Mouse (Mus musculus): Measurements from ENCODE around the gene Glul.
A peak's percentile ranks its signal among the peaks of the same experiment; 100 is the strongest.
"Not testable (repeated sequence)": the region's sequence is repeated elsewhere in the genome, so short reads cannot be mapped to it uniquely, and the experiment has no call there.

Glul gene

GRCm38 (mm10) chr1:153899731-153900380 lies at the start of gene Glul, which contains the start of gene Teddm2:
Glul (plus strand) TSS chr1:153899944.
Teddm2 (minus strand) TSS chr1:153900228.
- DNase-seq (ENCODE audit: low spot score), result peak; percentile 89

- not testable (repeated sequence) for DNase-seq (ENCODE audit: low spot score)
Measured at GRCm38 (mm10) chr1:153852696-153853095, 47.0 kb upstream of the Glul start.

DNA sequence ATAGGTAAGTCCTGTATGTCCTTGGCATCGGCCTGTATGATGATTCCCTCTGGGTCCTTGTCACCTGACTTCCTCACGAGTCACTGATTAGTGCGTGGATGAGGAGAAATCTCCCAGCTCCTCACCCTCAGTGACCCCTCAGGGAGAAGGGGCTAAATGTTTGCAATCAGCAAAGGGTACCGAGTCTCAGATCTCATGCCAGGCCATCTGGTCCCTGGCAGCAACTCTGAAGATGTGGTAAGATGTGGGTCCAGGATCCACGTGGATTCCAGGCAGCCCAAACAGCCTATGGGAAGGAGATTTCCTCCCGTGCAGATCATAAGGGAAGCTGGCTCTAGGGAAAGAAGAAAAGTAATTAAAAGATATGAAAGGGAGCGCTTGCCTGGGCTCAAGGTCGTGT lies 43.8 kb upstream of the Glul start:
- no peak for DNase-seq (ENCODE audit: low spot score)

GRCm38 (mm10) chr1:153874045-153874444 lies 25.7 kb upstream of the Glul start, which contains the start of gene Teddm1b:
Teddm1b (plus strand) TSS chr1:153874345.
- DNase-seq (ENCODE audit: low spot score), result no peak

DNA sequence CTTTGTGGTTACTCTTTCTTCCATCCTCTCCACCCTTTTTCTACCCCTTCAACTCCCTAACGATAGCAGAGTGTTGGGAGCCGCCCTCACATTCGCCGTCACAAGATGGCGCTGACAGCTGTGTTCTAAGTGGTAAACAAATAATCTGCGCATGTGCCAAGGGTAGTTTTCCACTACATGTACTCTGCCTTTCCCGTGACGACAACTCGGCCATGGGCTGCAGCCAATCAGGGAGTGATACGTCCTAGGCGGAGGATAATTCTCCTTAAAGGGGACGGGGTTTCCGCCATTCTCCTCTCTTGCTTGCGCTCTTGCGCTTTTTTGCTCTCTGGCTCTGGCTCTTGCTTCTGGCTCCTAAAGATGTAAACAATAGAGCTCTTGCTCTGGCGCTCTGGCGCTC lies 19.4 kb upstream of the Glul start:
- not testable (repeated sequence) for DNase-seq (ENCODE audit: low spot score)

DNA sequence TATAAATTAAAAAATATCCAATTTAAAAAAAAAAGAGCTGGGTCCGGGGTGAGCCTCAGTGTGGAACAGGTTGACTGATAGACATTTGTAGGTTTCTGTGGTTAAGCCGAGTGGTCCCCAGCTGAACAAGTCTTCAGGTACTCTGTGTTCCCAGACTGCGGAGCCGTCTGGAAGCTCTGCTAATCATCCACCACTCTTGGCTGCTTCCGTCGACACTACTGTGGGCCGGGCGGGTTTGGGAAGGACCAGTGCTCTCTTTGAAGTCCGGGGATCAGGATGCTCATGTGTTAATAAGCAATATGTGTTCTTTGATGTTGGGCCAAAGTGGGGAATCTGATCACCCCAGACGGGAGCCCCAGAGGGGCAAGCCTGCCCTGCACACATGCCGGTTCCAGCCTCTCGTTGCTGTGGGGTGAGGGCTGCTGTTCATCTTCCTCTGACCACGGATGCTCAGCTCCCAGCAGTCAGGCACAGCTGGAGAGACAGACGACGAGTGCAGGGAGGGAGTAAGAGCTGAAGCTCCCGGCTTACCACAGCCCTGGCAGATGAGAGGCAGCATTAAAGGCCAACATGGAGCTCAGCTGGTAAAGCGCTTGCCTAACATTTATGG lies 13.6 kb upstream of the Glul start:
- no peak for DNase-seq (ENCODE audit: low spot score)

- DNase-seq (ENCODE audit: low spot score), result no peak
Measured at GRCm38 (mm10) chr1:153890121-153890520, 9.6 kb upstream of the Glul start.

- DNase-seq (ENCODE audit: low spot score), result no peak
Measured at GRCm38 (mm10) chr1:153891442-153891841, 8.3 kb upstream of the Glul start, which contains the start of gene Teddm1a. Teddm1a (plus strand) TSS chr1:153891742.

GRCm38 (mm10) chr1:153893746-153894145 lies 6.0 kb upstream of the Glul start:
- DNase-seq (ENCODE audit: low spot score), result no peak

DNA sequence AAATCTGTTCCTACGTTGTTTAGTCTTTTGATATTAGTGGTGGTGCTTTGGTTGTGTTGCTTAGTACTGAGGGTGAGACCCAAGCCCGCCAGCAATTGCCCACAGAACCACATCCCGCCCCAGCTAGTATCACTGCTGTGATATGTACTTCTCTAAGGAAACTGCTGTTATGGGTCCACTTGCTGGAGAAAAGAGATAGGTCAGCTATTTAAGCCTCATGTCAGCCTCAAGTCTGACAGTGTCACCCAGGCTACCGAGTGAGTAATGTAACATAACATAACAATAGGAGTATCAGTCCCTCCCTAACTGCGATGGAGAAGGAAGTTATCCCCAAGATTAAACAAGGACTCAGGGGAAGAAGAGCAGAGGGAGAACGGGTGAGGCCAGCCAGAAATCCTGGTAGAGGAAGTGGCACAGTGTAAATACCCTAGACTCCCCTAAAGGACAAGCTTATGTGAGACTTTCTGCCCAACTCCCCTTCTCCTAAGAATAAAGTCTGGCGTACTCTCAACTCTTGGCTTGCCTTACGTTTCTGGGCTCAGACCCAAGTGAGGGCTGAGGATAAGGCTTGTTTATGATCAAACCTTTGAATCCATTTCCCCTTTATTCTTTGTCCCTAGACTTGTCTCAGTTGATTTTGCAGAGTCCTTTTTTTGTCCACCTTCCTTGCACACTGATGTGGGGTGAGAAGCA lies 5.4 kb upstream of the Glul start:
- no peak for DNase-seq (ENCODE audit: low spot score)

- DNase-seq (ENCODE audit: low spot score), result peak; percentile 74
Measured at GRCm38 (mm10) chr1:153894979-153895378, 4.8 kb upstream of the Glul start.

DNA sequence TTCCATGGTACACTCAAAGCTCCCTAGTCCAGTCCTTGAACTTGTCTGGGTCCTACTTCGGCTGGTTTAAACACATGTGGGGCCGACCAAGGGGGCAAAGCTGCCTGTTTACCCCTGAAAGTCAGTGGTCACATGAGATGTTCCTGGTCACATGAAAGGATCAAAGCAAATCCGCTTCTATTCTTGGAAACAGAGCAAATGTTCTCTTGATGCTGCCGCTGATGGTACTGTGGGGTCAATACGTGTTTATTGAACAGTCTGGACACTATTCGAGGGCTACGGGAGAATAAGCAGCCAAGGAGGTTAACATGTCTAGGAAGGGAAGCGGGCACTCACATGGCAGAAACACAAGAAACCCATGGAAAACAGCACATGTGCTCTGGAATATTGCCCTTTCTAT lies 2.5 kb upstream of the Glul start:
- no peak for DNase-seq (ENCODE audit: low spot score)

DNA sequence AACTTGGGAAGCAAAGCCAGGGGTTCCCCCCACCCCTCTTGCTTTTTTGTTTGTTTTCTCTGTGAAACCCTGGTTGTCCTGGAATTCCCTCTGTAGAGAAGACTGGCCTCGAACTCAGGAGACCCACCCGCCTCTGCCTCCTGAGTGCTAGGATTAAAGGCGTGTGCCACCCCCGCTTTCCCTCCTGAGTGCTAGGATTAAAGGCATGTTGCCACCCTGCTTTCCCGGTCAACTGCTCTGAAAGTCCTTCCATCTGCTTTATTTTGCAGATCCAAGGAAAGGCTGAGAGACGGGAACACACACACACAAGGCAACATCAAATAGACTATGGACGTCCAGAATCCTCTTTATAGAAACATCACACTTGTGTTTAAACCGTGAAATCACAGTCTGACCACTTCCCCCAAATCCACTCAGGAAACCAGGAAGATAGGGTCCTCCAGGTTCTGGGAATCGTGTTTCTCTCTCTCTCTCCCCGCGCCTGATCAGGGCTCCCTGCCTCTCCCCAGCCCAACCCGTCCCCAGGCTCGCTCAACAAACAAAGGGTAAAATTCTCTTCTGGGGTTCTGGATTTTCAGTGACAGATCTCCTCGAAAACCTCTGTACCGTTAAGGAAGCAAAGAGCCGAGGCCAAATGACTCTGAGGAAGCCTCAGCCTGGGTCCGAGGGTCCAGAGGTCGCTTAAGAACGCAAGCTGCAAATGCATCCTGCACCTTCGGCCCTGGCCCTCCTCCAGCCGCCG lies 584 bp upstream of the Glul start:
- no peak for DNase-seq (ENCODE audit: low spot score)

DNA sequence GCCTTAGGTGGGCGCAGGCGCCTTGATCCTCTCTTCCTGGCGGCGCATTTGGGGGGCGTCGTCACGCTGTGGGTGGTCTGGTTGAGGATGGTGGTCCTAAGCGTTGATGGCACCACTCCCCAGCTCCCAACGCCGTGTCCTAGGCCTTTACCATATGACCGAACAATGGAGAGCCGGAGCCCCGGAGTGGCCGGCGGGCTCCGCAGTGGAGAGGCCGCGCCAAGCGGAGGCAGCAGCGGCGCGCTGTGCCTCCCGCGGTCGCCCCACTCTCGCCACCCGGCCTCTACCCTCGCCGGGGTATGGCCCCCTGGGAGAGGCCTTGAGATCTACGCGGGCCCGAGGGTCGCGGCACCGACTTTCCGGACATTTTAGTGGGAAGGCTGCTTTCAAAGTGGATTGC lies 637 bp downstream of the Glul start:
- no peak for DNase-seq (ENCODE audit: low spot score)

- DNase-seq (ENCODE audit: low spot score), result peak; percentile 29
Measured at GRCm38 (mm10) chr1:153900860-153901730, 1.4 kb downstream of the Glul start.

DNA sequence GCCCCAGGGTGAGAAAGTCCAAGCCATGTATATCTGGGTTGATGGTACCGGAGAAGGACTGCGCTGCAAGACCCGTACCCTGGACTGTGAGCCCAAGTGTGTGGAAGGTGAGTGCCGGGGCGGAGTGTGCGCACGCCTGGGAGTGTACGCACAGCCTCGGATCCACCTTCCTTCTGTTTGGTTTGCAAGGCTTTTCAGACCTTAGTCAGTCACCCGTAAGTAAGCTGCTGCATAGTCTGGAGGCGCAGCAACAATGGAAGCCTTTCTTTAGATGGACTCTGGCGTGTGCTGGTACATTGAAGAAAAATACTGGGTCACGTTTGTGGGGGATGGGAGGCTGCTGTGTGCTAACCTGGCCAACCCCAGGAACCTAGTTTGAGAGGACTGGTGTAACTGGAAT lies 3.3 kb downstream of the Glul start:
- no peak for DNase-seq (ENCODE audit: low spot score)

DNA sequence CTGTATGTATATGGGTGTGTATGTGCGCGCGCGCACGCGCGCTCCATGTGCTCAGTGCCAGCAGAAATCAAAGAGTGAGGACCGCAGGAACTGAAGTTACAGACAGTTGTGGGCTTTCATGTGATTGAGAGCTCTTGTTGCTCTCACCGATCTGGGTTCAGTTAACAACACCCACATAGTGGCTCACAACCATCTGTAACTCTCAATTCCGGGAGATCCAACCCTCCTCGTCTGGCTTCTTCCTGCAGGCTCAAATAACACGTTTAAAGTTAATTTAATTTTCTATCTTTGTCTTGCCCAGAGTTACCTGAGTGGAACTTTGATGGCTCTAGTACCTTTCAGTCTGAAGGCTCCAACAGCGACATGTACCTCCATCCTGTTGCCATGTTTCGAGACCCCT lies 4.5 kb downstream of the Glul start:
- DNase-seq (ENCODE audit: low spot score), result no peak

- no peak for DNase-seq (ENCODE audit: low spot score)
Measured at GRCm38 (mm10) chr1:153905884-153906283, 6.1 kb downstream of the Glul start.

GRCm38 (mm10) chr1:153908208-153908607 lies 8.5 kb downstream of the Glul start:
- no peak for DNase-seq (ENCODE audit: low spot score)

- DNase-seq (ENCODE audit: low spot score), result no peak
Measured at GRCm38 (mm10) chr1:153908741-153909140, 9.0 kb downstream of the Glul start.

GRCm38 (mm10) chr1:153909213-153909962 lies 9.6 kb downstream of the Glul start:
- DNase-seq (ENCODE audit: low spot score), result no peak

Measured in c-Kit-positive CD71-positive TER-119-positive erythroid progenitor cells, embryonic 14.5 days (primary cell).